Mouse (Mus musculus) retina, embryonic 14.5 days (tissue): Measurements from ENCODE around the gene Lyve1.
A peak's percentile ranks its signal among the peaks of the same experiment; 100 is the strongest.

Source experiments
- DNase-seq: peaks from one replicate; pipeline ENCODE4 v3.0.0-alpha.2; 2015; ENCODE audit warnings: low spot score

Gene Lyve1

DNA sequence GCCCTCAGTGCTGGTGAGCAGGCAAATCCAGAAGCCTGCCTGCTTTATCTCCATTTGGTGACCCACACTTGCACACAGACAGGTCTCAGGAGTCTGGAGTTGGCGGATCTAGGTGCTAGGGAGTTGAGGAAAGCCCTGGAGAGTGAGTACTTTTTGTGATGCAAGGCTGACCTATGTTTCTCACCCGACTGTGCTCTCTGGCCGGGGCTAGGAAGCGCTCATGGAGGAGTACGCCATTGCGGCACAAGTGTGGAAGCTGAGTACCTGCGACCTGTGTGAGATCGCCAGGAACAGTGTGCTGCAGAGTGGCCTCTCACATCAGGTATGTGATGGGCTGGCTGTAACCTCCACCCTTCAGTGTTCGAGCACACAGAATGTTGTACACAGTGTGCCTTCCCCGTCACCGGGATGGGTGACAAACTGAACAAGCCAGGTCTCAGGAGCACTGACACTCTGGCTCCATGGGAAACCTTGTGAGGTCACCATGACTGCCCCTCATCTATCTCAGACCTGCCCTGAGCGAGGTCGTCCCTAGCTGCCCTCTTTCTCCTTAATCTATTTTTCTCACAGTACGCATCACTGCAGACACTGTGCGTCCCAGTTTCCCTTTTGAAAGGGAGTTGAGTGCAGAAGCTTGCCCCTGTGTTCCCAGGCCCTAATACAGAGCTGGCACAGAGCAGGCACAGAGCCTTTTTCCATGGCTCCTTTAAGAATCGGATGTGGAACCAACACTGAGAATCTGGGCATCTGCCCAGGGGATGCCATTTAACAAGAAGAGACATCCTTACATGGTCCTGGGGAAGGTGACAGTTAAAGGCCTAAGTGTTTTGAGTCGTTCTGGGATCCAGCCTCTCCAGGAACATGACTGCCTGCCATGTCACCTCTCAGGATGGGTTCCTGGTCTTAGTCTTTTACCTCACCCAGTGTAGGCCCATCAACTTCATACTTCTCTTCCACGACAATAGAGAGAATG, 53.2 kb downstream of the Lyve1 start:
- no peak for DNase-seq

- DNase-seq = no peak
Observed at GRCm38 (mm10) chr7:110808962-110809361, 54.1 kb downstream of the Lyve1 start.

DNA sequence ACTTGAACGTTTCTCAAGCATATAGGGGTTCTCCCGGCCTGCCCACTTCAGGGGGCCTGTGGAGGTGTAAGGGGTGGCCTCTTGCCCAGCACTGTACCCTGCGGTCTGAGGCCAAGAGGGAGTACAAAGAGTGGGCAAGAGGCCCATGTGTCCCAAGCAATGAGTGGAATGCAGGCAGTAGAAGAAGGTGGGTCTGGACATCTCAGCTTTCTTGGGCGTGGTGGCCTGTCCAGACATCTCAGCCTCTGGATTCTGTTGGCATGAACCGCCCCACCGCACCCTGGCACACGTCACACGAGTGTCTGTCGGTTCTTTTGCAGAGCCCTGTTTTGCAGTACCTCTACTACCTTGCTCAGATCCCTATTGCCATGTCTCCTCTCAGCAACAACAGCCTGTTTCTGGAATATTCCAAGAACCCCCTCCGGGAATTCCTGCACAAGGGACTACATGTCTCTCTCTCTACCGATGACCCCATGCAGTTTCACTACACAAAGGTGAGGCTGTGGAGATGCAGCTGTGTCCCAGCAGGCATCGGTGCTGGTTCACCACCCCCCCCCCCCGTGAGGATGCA, 55.5 kb downstream of the Lyve1 start:
- no peak for DNase-seq

- no peak for DNase-seq
Observed at GRCm38 (mm10) chr7:110804266-110804665, 58.8 kb downstream of the Lyve1 start.

DNA sequence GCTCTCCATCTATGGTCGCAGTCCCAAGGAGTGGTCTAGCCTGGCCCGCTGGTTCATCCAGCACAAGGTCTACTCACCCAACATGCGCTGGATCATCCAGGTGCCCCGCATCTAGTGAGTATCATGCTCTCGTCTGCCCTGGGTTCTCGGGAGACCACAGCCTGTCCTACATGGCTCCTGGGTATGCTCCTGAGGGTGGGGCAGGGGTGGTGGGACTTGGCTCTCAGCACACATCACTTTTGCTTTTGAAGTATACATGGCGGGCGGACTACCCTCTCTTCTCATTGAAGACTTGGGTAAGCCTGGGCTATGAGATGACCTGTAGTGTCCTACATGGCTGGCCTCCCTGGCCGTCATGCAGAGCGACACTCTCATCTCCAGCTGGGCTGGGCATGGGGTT, 59.9 kb downstream of the Lyve1 start:
- no peak for DNase-seq

- DNase-seq = peak; percentile 89
Observed at GRCm38 (mm10) chr7:110801028-110801427, 62.0 kb downstream of the Lyve1 start.
